Mouse (Mus musculus): ENCODE data around the gene Hadh.

Hadh gene

GRCm38 (mm10) chr3:131270381-131270780 lies 1.5 kb downstream of the Hadh start:
- no peak for DNase-seq

DNA sequence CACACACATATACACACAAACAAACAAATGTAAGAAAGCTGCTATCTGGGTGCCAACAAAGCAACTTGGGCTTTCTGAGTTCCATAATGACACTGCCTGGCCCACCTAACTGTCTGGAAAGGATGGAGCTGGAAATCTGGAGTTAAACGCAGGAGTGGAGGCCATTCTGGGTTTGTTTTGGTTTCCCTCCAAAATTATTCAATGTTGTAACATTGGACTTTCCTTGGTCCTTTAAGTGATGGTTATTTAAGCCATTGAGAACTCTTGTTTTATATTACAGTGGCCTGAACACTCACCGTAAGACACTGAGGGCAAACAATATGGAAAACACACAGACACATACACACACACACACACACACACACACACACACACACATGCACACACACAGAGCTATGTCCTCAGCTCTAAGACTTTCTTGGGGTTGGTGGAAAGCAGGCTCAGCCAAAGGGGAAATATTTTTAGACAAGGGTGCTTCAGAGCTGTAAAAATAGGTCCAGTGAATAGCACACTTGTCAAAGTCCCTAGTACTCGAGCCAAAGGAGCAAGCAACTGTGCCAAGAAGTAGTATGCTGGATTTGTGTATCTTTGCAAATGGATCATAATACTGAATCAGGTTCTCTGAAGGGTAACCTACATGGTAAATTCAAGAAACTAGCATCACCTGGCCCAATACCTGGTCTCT lies 5.4 kb downstream of the Hadh start:
- no peak for DNase-seq

DNA sequence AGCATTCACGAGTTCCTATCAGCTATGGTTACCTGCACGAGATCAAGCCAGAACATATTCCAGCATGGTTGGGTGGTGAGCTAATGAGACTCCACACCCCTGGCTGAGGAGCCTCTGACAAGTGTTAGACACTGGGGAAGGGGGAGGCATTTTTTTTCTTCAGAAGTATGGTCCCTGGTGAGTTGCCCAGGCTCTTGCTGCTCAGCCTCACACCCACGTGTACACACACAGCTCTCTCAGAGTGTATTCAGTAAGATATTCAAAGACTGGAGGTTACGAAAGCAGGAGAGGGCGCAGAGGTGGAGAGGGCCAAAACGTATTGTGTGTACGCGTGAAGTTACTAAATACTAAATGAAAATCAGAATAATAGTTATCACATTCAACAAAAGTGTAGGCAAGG lies 6.4 kb downstream of the Hadh start:
- DNase-seq: no peak

DNA sequence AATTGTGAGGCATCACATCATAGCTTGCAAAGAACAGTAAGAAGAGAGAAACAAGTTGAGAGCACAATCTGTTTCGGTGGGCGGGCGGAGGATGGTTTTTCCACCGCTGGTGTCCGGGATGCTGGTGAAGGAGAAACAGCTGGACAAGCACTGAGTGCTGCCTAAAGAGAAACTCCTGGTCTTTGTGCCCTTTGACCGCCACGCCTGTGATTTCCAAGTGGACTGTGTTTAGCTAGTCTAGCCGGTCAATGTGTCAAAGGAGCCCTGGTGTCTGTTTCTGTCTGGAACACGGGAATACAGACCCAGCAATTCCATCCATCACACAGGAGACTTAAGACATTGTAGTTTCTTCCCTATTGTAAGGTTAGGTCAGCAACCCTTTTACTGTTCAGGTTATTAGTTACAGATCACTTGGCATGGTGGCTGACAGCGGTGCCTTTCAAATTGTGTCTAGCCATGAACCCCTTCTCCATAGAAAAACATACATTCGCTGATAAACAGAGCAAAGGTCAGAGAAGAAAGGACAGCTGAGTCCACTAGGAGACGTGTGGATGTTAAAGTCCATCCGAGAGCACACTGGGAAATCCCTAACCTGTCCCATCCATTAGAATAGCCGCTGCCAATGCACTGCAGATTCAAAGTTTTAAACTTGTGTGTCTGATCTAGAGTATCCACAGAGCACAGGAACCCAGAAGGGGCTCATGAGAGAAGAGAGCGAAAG lies 8.0 kb downstream of the Hadh start:
- no peak for DNase-seq

GRCm38 (mm10) chr3:131260418-131260817 lies 11.5 kb downstream of the Hadh start:
- no peak for DNase-seq

- no peak for DNase-seq
These were observed 12.4 kb downstream of the Hadh start for GRCm38 (mm10) chr3:131259392-131259965.

DNA sequence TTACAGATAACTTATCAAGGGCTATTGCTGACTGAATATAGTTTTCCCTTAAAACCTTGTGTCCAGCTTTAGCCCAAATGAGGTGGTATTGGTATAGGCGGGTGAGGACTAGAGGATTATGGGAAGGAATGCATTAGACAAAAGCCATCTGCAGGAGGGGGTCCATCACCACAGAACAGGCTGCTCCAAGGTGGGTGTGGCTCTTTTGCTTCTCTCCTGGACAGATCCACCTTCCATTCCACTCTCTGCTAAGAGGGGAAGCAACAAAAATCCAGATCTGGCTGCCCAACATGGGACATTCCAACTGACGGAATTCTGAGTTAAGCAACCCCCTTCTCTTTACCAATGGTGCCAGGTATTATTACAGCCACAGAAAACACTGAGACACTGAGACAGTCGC lies 13.0 kb downstream of the Hadh start:
- no peak for DNase-seq

DNA sequence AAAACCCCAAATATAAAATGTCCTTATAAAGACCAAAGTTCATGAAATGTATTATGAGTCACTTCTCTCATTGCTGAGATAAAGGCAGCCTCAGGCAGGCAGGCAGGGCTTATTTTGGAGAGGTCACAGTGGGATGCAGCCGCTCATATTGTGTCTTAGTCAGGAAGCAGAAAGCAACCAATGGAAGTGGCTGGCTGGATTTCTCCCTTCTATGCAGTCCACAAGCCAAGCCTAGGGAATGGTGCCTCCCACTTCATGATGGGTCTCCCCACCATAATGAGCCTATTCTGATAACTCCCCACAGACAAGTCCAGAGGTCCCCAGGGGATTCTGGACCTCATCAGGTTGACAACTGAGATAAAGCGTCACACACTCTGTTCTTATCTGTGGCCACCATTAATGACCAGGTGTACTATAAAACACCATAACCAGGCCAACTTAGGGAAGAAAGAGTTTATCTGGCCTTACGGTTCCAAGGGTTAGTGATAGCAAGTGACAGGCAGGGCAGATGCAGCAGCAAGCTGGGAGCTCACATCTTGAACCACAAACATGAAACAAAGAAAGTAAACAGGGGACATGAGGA lies 16.4 kb downstream of the Hadh start:
- no peak for DNase-seq

DNA sequence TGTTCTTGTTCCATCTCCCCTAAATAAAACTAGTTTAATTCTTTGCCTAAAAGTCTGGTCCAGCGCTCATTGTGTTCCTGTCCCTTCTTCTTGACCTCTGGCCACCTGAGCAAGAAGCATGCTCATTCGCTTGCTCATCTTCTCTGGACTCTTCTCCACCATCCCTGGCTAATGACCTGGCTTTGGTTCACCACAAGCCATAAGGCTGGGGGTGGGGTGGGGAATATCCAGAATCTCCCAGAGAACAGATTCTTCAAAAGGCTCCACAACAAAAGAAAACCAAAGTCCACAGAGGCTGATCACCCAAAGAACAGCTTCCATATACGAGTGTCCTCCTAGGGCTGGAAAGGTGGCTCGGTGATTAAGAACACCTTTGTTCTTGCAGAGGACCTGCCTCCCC lies 16.9 kb downstream of the Hadh start:
- DNase-seq: no peak

GRCm38 (mm10) chr3:131251601-131252000 lies 20.3 kb downstream of the Hadh start:
- DNase-seq: no peak

DNA sequence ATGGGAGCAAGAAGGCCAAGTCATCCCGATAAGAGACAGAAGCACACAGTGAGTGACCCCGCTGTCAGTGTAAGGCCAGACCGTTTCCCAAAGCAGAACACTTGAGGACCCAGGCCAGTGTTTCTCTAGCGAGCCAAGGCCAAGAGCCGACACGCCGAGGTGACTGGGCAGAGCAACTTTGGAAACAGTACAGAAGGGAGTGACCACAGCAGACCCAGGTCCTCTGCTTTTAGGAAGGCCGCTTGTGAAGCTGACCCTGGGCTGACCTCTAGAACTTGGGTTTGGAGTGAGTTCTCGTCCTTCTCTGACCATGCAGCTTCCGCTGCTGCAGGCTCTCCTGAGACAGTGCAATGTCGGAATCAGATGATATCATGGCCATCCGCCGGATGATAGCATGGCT lies 20.9 kb downstream of the Hadh start:
- no peak for DNase-seq

- no peak for DNase-seq
These were observed 21.6 kb downstream of the Hadh start for GRCm38 (mm10) chr3:131250283-131250682.

DNA sequence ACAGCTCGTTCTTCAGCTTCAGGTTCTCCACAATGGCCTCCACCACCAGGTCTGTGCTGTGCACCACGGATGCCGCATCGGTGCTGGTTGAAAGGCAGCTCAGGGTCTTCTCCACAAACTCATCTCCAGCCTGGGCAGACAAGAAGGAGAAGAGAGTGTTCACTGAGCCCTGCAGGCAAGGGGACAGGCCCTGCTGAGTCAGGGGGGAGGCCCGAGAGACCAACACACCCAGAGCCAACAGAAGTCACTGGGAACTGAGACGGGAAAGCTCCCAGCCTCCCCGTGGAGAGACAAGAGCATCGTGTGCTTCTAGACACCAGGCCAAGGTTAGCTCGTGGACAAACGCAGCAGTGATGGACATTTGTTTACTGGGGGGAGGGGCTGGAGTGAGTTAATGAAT lies 23.5 kb downstream of the Hadh start:
- no peak for DNase-seq

- no peak for DNase-seq
These were observed 24.1 kb downstream of the Hadh start for GRCm38 (mm10) chr3:131247851-131248250.

- no peak for DNase-seq
These were observed 24.5 kb downstream of the Hadh start for GRCm38 (mm10) chr3:131247447-131247846.

DNA sequence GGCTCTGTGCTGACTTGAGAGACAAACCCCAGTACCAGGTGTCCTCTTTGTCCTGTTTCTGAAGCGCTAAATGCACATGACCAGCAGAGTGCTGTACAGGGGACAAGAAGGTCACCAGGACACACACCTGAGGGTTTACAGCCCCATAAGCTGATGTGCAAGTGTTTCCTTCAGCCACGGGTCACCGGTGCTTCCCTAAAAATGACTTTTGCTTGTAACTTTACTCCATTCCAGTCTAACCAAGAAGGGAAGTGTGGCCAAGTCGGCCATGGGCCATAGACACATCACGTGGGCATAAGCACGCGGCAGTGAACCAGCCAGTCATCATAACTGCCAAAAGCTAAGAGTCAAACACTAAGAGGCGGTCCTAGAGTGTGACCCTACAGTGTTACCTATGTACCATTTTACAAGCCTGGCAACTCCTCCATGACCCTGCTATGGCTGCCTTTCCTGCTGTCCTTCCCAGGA lies 25.3 kb downstream of the Hadh start:
- DNase-seq: no peak

GRCm38 (mm10) chr3:131245766-131246578 lies 25.9 kb downstream of the Hadh start:
- DNase-seq: peak; percentile 16 to 41

DNA sequence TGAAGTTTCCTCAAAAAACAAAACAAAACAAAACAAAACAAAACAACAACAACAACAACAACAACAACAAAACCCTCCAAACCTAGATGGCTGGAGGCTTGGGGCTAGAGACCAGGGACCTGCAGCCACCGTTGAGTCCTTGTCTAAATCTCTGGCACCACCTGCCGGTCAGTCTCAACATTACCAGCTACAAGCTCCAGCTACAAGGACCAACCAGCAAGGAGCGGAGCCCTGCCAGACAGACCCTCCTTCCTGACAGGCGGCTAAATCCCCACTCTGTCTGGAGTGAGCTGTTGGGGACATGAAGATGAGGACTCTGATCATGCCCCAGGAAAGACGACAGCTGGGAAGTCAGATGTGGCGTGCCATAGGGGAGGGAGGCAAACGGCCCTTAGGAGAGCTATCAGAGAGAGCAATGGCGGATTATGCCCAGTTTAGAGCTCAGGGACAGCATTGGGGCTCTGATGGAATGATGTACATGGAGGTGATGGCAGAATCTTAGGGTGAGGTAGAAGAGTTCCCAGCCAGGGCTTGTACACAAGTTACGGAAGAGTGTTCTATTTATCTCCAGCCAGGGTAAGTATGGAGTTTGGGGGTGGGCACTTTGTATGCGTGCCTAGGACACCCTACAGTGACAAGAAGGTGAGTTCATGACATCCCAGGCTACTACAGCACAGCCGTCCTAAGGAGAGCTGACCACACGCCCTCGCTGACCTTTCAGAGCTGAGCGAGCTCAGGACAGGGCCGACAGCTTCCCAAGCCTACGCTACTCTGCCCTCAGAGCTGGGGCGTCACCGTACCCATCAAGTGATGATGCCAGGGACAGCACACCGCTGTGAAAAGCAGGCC lies 33.9 kb downstream of the Hadh start:
- peak; percentile 81 to 83 for DNase-seq

- DNase-seq: no peak
These were observed 34.8 kb downstream of the Hadh start for GRCm38 (mm10) chr3:131237061-131237460.

DNA sequence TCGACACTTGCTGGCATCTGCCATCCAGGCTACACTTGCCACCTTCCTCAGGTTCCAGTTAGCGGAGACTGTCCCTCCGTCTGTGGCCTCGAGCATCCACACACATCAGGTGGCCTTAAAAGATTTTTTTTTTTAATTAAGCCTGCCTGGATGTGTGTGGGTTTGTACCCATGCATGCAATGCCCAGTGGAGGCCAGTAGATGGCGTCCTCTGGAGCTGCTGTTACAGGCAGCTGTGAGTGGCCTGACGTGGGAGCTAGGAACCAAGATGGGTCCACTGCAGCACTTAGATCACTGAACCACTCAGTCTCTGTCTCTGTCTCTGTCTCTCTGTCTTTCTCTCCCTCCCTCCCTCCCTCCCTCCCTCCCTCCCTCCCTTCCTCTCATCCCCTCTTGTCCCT lies 43.8 kb downstream of the Hadh start:
- DNase-seq: no peak

- no peak for DNase-seq
These were observed 53.1 kb downstream of the Hadh start for GRCm38 (mm10) chr3:131218636-131219390.
